Mouse (Mus musculus) left cerebral cortex, postnatal 25 days (tissue): ENCODE results near the gene Lrrc9. TPM values are rescaled to one million over a fixed set of nuclear protein-coding genes. Genes with fewer than 3 reads are reported as not detected.

Source experiments
- DNase-seq, 2 experiments: peaks; one replicate each; pipeline ENCODE4 v3.0.0; 2022; ENCODE audit warnings: low spot score in 2 of 2, mixed read lengths in 1 of 2
- intact Hi-C: fragments of 180-260 bp; cut with DNase I; formaldehyde crosslinking; loops from one replicate; pipeline ENCODE4 v1.15.1; 2025
- total RNA-seq, 2 experiments: library from RNA; stranded (reverse); gene quantifications; 2 replicates each; pipeline ENCODE4 v1.2.3; 2021

Lrrc9 gene
- total RNA-seq = 1 to 10 TPM; 1.3 to 2.4 TPM

- intact Hi-C loops = no loop called here
- peak; percentile 10 to 12 for DNase-seq
Measured at GRCm38 (mm10) chr12:72441839-72442576, at the start of gene Lrrc9. Gene Lrrc9 (plus strand): TSS chr12:72441866.

GRCm38 (mm10) chr12:72393046-72393805, 48.4 kb upstream of the Lrrc9 start:
- DNase-seq = peak in 1 of 2 experiments; percentile 81
- intact Hi-C loops = no loop called here

- no peak for DNase-seq
- intact Hi-C loops = loop anchor here (5.0 kb wide), 4 partner anchors 53 to 318 kb away; partner anchors contain the start of genes Jkamp and L3hypdh
Measured at GRCm38 (mm10) chr12:72405031-72405430, 36.6 kb upstream of the Lrrc9 start.

- intact Hi-C loops = loop anchor here (5.0 kb wide), 4 partner anchors 55 to 320 kb away; partner anchors contain the start of genes Jkamp and L3hypdh
Measured at GRCm38 (mm10) chr12:72407146-72407545, 34.5 kb upstream of the Lrrc9 start.

GRCm38 (mm10) chr12:72407721-72408110, 34.0 kb upstream of the Lrrc9 start:
- intact Hi-C loops = loop anchor here (5.0 kb wide), 4 partner anchors 55 to 320 kb away; partner anchors contain the start of genes Jkamp and L3hypdh

More at GRCm38 (mm10) chr12:72407146-72407545, 34.5 kb upstream of the Lrrc9 start:
- peak; percentile 43 to 56 for DNase-seq

GRCm38 (mm10) chr12:72408111-72408891, 33.4 kb upstream of the Lrrc9 start:
- intact Hi-C loops = loop anchor here (5.0 kb wide), 4 partner anchors 56 to 321 kb away; partner anchors contain the start of genes Jkamp and L3hypdh
- peak; percentile 75 to 82 for DNase-seq

More at GRCm38 (mm10) chr12:72407721-72408110, 34.0 kb upstream of the Lrrc9 start:
- DNase-seq = peak in 1 of 2 experiments; percentile 29

GRCm38 (mm10) chr12:72408954-72409353, 32.7 kb upstream of the Lrrc9 start, which contains the start of gene Rtn1:
Gene Rtn1 (minus strand): TSS chr12:72409054.
- intact Hi-C loops = loop anchor here (5.0 kb wide), 4 partner anchors 57 to 322 kb away; partner anchors contain the start of genes Jkamp and L3hypdh
- DNase-seq = no peak

- intact Hi-C loops = loop anchor here (5.0 kb wide), 1 partner anchor 310 kb away; no protein-coding TSS in a partner anchor
- DNase-seq = peak; percentile 22 to 31
Measured at GRCm38 (mm10) chr12:72417762-72418161, 23.9 kb upstream of the Lrrc9 start.

GRCm38 (mm10) chr12:72422681-72423080, 19.0 kb upstream of the Lrrc9 start:
- intact Hi-C loops = no loop called here
- no peak for DNase-seq

GRCm38 (mm10) chr12:72427722-72428126, 13.9 kb upstream of the Lrrc9 start:
- peak; percentile 84 to 85 for DNase-seq
- intact Hi-C loops = loop anchor here (2.0 kb wide), 2 partner anchors 141 to 323 kb away; no protein-coding TSS in a partner anchor

- DNase-seq = peak in 1 of 2 experiments; percentile 12
- intact Hi-C loops = no loop called here
Measured at GRCm38 (mm10) chr12:72432209-72432608, 9.5 kb upstream of the Lrrc9 start.

GRCm38 (mm10) chr12:72433241-72433865, 8.3 kb upstream of the Lrrc9 start:
- intact Hi-C loops = no loop called here
- no peak for DNase-seq

- intact Hi-C loops = no loop called here
- no peak for DNase-seq
Measured at GRCm38 (mm10) chr12:72437676-72438341, 3.9 kb upstream of the Lrrc9 start.

- intact Hi-C loops = no loop called here
- DNase-seq = no peak
Measured at GRCm38 (mm10) chr12:72438961-72439480, 2.6 kb upstream of the Lrrc9 start.

GRCm38 (mm10) chr12:72453941-72454340, 12.3 kb downstream of the Lrrc9 start:
- no peak for DNase-seq
- intact Hi-C loops = no loop called here

- intact Hi-C loops = loop anchor here (2.0 to 5.0 kb wide), 2 partner anchors 193 to 516 kb away; no protein-coding TSS in a partner anchor
- peak; percentile 12 to 49 for DNase-seq
Measured at GRCm38 (mm10) chr12:72461191-72461893, 19.7 kb downstream of the Lrrc9 start.

- peak; percentile 36 to 67 for DNase-seq
- intact Hi-C loops = loop anchor here (2.0 to 5.0 kb wide), 3 partner anchors 193 to 515 kb away; no protein-coding TSS in a partner anchor
Measured at GRCm38 (mm10) chr12:72461894-72462530, 20.3 kb downstream of the Lrrc9 start.
